ENCODE assay signal across 8 mouse cellular contexts in genomic region chr1:64616531-64616880, GRCm38 (mm10). TPM values are rescaled to one million over a fixed set of nuclear protein-coding genes. Genes with fewer than 3 reads are reported as not detected.
DNase-seq lines count a peak whose midpoint lies in the region; ATAC-seq and TF ChIP-seq lines count a peak whose summit lies in the region.

No protein-coding gene starts in this region.

- peak; percentile 17; the same call in 1 of the 2 replicates for ATAC-seq in erythroblast, adult 5-6 weeks (replicated peaks; ENCODE audit: low FRiP score, poor library complexity, severe bottlenecking)
- ATAC-seq in limb, embryonic 11.5 days (ENCODE audit: insufficient number of reproducible peaks, low FRiP score, low TSS enrichment, low read depth): no peak
- peak; percentile 33; the same call in 1 of the 2 replicates for ATAC-seq in neural tube, embryonic 15.5 days (ENCODE audit: low FRiP score)
- ATAC-seq in erythroid progenitor cell, adult 5-6 weeks (replicated peaks; ENCODE audit: low FRiP score, poor library complexity, severe bottlenecking): no peak

- H3K27ac ChIP-seq in spleen, adult 2 months (ENCODE audit: insufficient read depth, low read length): peak overlapping the region; percentile 74
- H3K27ac ChIP-seq in limb, embryonic 11.5 days (replicated peaks; ENCODE audit: low read depth, low read length): no peak overlapping the region; the same call in 1 of the 2 replicates
- peak overlapping the region; percentile 96 for H3K27ac ChIP-seq in neural tube, embryonic 15.5 days (replicated peaks)

- peak overlapping the region; percentile 86 for H3K4me3 ChIP-seq in spleen, adult 2 months (ENCODE audit: extremely low read depth, insufficient read depth, insufficient read length)
- peak overlapping the region; percentile 68 for H3K4me3 ChIP-seq in limb, embryonic 11.5 days (ENCODE audit: low read depth, low read length)
- peak overlapping the region; percentile 63 for H3K4me3 ChIP-seq in neural tube, embryonic 15.5 days (replicated peaks)

- no peak for DNase-seq in spleen, adult 2 months (ENCODE audit: low read depth in 1 of 2, low spot score in 2 of 2)
- no peak for DNase-seq in spleen, postnatal 14 days (ENCODE audit: low spot score in 2 of 2)
- no peak for DNase-seq in limb, embryonic 11.5 days (ENCODE audit: low spot score)
- DNase-seq in urinary bladder, postnatal 14 days (ENCODE audit: low spot score): no peak
- DNase-seq in left cerebral cortex, postnatal 36 days (ENCODE audit: low spot score in 2 of 2): no peak

- H3K4me1 ChIP-seq in spleen, adult 2 months (ENCODE audit: control insufficient read depth, insufficient read depth, insufficient read length): no peaks in the 10 kb centered on the region
- peaks cover 6% of the 10 kb centered on the region; the same call in 1 of the 2 replicates for H3K4me1 ChIP-seq in limb, embryonic 11.5 days (ENCODE audit: control insufficient read depth, insufficient read depth, low read length)
- peaks cover 21% of the 10 kb centered on the region for H3K4me1 ChIP-seq in neural tube, embryonic 15.5 days

- H3K9me3 ChIP-seq in limb, embryonic 11.5 days (ENCODE audit: control insufficient read depth, low read length): no peaks in the 10 kb centered on the region
- no peaks in the 10 kb centered on the region for H3K9me3 ChIP-seq in neural tube, embryonic 15.5 days (replicated peaks)

- H3K4me2 ChIP-seq in limb, embryonic 11.5 days (ENCODE audit: low read depth, severe bottlenecking): peak overlapping the region; percentile 47
- peak overlapping the region; percentile 77 for H3K4me2 ChIP-seq in neural tube, embryonic 15.5 days

- no peak for TF ChIP-seq POLR2A in spleen, adult 2 months (IDR thresholded peaks at IDR 0.05; ENCODE audit: low read depth, low read length)

- H3K9ac ChIP-seq in limb, embryonic 11.5 days (ENCODE audit: low read length): peak overlapping the region; percentile 92
- peak overlapping the region; percentile 99 for H3K9ac ChIP-seq in neural tube, embryonic 15.5 days (replicated peaks)

- intact Hi-C loops in left cerebral cortex, postnatal 36 days (cut with DNase I): loop anchor here (2.0 to 10.0 kb wide), 5 partner anchors 84 to 952 kb away; partner anchors contain the start of genes 4933402D24Rik and Creb1

- TF ChIP-seq CTCF in spleen, adult 2 months (IDR thresholded peaks at IDR 0.05; ENCODE audit: extremely low read depth, insufficient read depth, insufficient read length, insufficient replicate concordance): no peak

- H3K36me3 ChIP-seq in spleen, adult 2 months (ENCODE audit: control insufficient read depth, insufficient read depth, low read length): no peaks in the 10 kb centered on the region
- H3K36me3 ChIP-seq in limb, embryonic 11.5 days (ENCODE audit: control insufficient read depth, insufficient read depth, low read length): no peaks in the 10 kb centered on the region; the same call in 1 of the 2 replicates
- peaks cover 7% of the 10 kb centered on the region; the same call in 1 of the 2 replicates for H3K36me3 ChIP-seq in neural tube, embryonic 15.5 days

- 7% methylated on average over 8 of the region's 8 CpGs for WGBS in spleen, adult 2 months
- 7% methylated on average over 8 of the region's 8 CpGs for WGBS in limb, embryonic 11.5 days
- 5% methylated on average over 8 of the region's 8 CpGs for WGBS in neural tube, embryonic 15.5 days

- H3K27me3 ChIP-seq in spleen, adult 2 months (ENCODE audit: control insufficient read depth, insufficient read depth, low read length): no peaks in the 10 kb centered on the region
- no peaks in the 10 kb centered on the region for H3K27me3 ChIP-seq in limb, embryonic 11.5 days (ENCODE audit: control insufficient read depth, insufficient read depth, low read length)
- H3K27me3 ChIP-seq in neural tube, embryonic 15.5 days (replicated peaks): no peaks in the 10 kb centered on the region

RNA-seq across cellular contexts. Expression of gene Mettl21a, which starts 0.5 kb away (rescaled TPM):
- polyA plus RNA-seq in spleen, adult 2 months (2012; rRNA removed): 4.4 and 5.5 TPM in 2 replicates
- total RNA-seq in erythroblast, adult 5-6 weeks (2015; ENCODE audit: low replicate concordance): 1.9 TPM in 1 of 2 replicates, not detected in the other
- 2.0 and 4.7 TPM in 2 replicates for total RNA-seq in erythroblast, adult 5-6 weeks (2017; ENCODE audit: low replicate concordance)
- 22.4 and 23.6 TPM in 2 replicates for polyA plus RNA-seq in limb, embryonic 11.5 days (2014; fragmentation: Nextera tagmentation; extraction: Ambion mirVana)
- 17.7 and 18.8 TPM in 2 replicates for polyA plus RNA-seq in neural tube, embryonic 15.5 days (2015; fragmentation: Nextera tagmentation; extraction: Ambion mirVana)
- 10 to 100 TPM in 1 of 2 experiments, 1 to 10 TPM in 1; 9.8 to 10.1 TPM for total RNA-seq in left cerebral cortex, postnatal 36 days (2021)
- total RNA-seq in erythroid progenitor cell, adult 5-6 weeks (2015; ENCODE audit: low replicate concordance): 2.1 and 2.9 TPM in 2 replicates
- 4.9 and 5.8 TPM in 2 replicates for total RNA-seq in erythroid progenitor cell, adult 5-6 weeks (2017; ENCODE audit: low replicate concordance)

Comparison
In these comparisons a context has a peak if more than half of its experiments do, and no peak if none do; other contexts are left out.
1. ATAC-seq: peak in erythroblast, adult 5-6 weeks (single experiment) and neural tube, embryonic 15.5 days (single experiment); none in limb, embryonic 11.5 days (single experiment) and erythroid progenitor cell, adult 5-6 weeks (single experiment).
2. Peak in every context shown above with its lines, with median percentiles within 50 percentile points of each other: H3K4me3 ChIP-seq.